Mouse (Mus musculus) liver, embryonic 13.5 days (tissue): ENCODE measurements around the gene H2afz. TPM values are rescaled to one million over a fixed set of nuclear protein-coding genes. Genes with fewer than 3 reads are reported as not detected.
"Not testable (repeated sequence)": the region's sequence is repeated elsewhere in the genome, so short reads cannot be mapped to it uniquely, and the experiment has no call there.

Source experiments
- ATAC-seq: fragments of 200-750 bp; cut with Nextera tagmentation; 2 replicates; pipeline ENCODE4 v1.8.0; 2017; ENCODE audit warnings: low read depth, mild to moderate bottlenecking, moderate number of reproducible peaks, moderate library complexity
- DNase-seq: peaks from one replicate; pipeline ENCODE4 v3.0.0; 2022
- H3K27ac ChIP-seq: fragments of 300-500 bp; sonication (generic); 2 replicates; pipeline ENCODE4 v1.5.1; 2015; ENCODE audit warnings: moderate library complexity, mild to moderate bottlenecking, inconsistent platforms
- H3K27me3 ChIP-seq: fragments of 300-500 bp; sonication (generic); 2 replicates; pipeline ENCODE4 v1.6.1; 2015; ENCODE audit warnings: mild to moderate bottlenecking, inconsistent platforms
- H3K36me3 ChIP-seq: fragments of 300-500 bp; sonication (generic); 2 replicates; pipeline ENCODE4 v1.6.1; 2015; ENCODE audit warnings: mild to moderate bottlenecking, inconsistent platforms
- H3K4me1 ChIP-seq: fragments of 300-500 bp; sonication (generic); replicated peaks from 2 replicates; pipeline ENCODE4 v1.6.1; 2015; ENCODE audit warnings: inconsistent platforms
- H3K4me2 ChIP-seq: fragments of 300-500 bp; sonication (generic); 2 replicates; pipeline ENCODE4 v1.6.1; 2015; ENCODE audit warnings: inconsistent platforms, mild to moderate bottlenecking, moderate library complexity
- H3K4me3 ChIP-seq: fragments of 300-500 bp; sonication (generic); replicated peaks from 2 replicates; pipeline ENCODE4 v1.5.1; 2015; ENCODE audit warnings: mild to moderate bottlenecking, inconsistent platforms
- H3K9ac ChIP-seq: fragments of 300-500 bp; sonication (generic); 2 replicates; pipeline ENCODE4 v1.6.1; 2015; ENCODE audit warnings: mild to moderate bottlenecking, inconsistent platforms
- H3K9me3 ChIP-seq: fragments of 300-500 bp; sonication (generic); replicated peaks from 2 replicates; pipeline ENCODE4 v1.6.1; 2016; ENCODE audit warnings: inconsistent platforms
- WGBS: fragments of 180-500 bp; shearing (Covaris S2); methylation state at CpG from one replicate; pipeline ENCODE4 v1.1.7; 2015; ENCODE audit not compliant: insufficient replicate concordance; 5-methylcytosine and 5-hydroxymethylcytosine counted together
- polyA plus RNA-seq: library from polyadenylated mRNA; unstranded; fragments of >200 nt; fragmentation: Nextera tagmentation; extraction: Ambion mirVana; gene quantifications from 2 replicates; pipeline ENCODE4 v1.2.1, GENCODE M21; 2015

Gene H2afz
- polyA plus RNA-seq, 1 experiment from 2014 or later: 1,513 TPM

DNA sequence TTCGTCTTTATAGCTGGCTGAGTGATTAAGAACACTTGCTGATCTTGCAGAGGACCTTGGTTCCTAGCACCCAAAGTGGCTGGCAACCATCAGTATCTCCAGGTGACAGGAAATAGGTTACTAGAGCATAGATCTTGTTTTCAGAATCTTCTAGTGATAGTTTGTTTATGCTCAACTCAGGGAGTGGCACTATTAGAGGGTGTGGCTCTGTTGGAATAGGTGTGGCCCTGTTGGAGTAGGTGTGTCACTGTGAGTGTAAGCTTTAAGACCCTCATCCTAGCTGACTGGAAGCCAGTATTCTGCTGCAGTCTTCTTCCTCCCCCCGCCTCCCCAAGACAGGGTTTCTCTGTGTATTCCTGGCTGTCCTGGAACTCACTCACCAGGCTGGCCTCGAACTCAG, 20.0 kb upstream of the H2afz start:
- Histone ChIP-seq H3K36me3 (no peaks in the 10 kb centered on the region), H3K4me2 (peak overlapping the region; percentile 32), H3K4me3 (no peak overlapping the region), H3K27me3 (no peaks in the 10 kb centered on the region), H3K27ac (peak overlapping the region; percentile 43; the same call in 1 of the 2 replicates), H3K4me1 (peaks cover 22% of the 10 kb centered on the region), H3K9ac (no peak overlapping the region), H3K9me3 (no peaks in the 10 kb centered on the region)
- peak; percentile 86 for ATAC-seq
- WGBS: 78% methylated on average over 3 of the region's 3 CpGs
- DNase-seq: no peak

DNA sequence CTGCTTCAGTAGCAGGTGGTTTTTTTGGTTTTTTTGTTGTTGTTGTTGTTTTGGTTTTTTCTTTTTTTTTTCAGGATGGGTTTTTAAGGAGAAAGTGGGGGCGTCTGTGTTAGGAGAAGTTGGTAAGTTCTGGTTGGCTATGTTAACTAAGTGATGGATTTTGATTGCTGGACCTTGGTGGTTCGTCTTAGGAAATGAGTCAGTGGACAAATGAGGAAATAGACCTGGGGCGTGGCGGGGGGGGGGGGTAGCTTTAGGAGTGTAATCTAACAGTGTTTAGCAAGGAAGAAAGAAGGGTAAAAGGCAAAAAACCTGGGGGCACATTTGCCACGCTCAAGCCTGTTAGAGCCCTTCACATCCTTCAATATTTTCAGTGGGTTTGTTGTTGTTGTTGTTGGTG, 17.7 kb upstream of the H2afz start:
- Histone ChIP-seq H3K4me3 (no peak overlapping the region), H3K27ac (no peak overlapping the region), H3K9me3 (no peaks in the 10 kb centered on the region), H3K9ac (no peak overlapping the region), H3K4me2 (no peak overlapping the region), H3K36me3 (no peaks in the 10 kb centered on the region), H3K4me1 (peaks cover 22% of the 10 kb centered on the region), H3K27me3 (no peaks in the 10 kb centered on the region)
- WGBS: 38% methylated on average over 5 of the region's 5 CpGs
- DNase-seq: no peak
- ATAC-seq: no peak

GRCm38 (mm10) chr3:137848354-137848753, 15.9 kb upstream of the H2afz start:
- Histone ChIP-seq H3K27ac (no peak overlapping the region), H3K9ac (no peak overlapping the region), H3K4me2 (no peak overlapping the region), H3K4me1 (peaks cover 16% of the 10 kb centered on the region), H3K9me3 (no peaks in the 10 kb centered on the region; the same call in 1 of the 2 replicates), H3K27me3 (no peaks in the 10 kb centered on the region), H3K36me3 (no peaks in the 10 kb centered on the region), H3K4me3 (no peak overlapping the region)
- 68% methylated on average over 9 of the region's 9 CpGs for WGBS
- DNase-seq: no peak
- no peak for ATAC-seq

GRCm38 (mm10) chr3:137849697-137850096, 14.6 kb upstream of the H2afz start:
- H3K4me1 ChIP-seq: peaks cover 6% of the 10 kb centered on the region
- WGBS: 74% methylated on average over 5 of the region's 5 CpGs
- no peak overlapping the region for H3K9ac ChIP-seq
- DNase-seq (no peak), ATAC-seq (peak; percentile 83)
- H3K4me2 ChIP-seq: no peak overlapping the region
- no peaks in the 10 kb centered on the region; the same call in 1 of the 2 replicates for H3K9me3 ChIP-seq
- H3K4me3 ChIP-seq: no peak overlapping the region
- H3K36me3 ChIP-seq: no peaks in the 10 kb centered on the region
- H3K27ac ChIP-seq: no peak overlapping the region
- H3K27me3 ChIP-seq: no peaks in the 10 kb centered on the region

DNA sequence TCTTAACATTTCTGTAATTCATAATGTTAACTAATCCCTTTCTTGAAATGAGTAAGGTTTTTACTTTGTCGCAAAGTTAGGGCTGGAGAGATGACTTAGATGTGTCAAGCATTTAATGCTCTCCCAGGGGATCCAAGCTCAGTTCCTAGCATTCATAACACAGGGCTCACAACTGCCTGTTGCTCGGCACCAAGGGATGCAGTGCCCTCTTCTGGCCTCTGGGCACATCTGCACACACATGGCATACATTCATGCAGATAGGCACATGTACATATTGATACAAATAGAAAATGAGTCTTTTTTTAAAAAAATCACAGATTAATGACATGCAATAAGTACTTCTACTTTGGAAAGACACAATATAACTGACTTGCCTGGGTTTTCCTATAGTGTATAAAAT, 13.1 kb upstream of the H2afz start:
- H3K4me3 ChIP-seq: no peak overlapping the region
- H3K36me3 ChIP-seq: no peaks in the 10 kb centered on the region
- no peaks in the 10 kb centered on the region; the same call in 1 of the 2 replicates for H3K9me3 ChIP-seq
- H3K9ac ChIP-seq: no peak overlapping the region
- DNase-seq (no peak), ATAC-seq (no peak)
- no peak overlapping the region for H3K27ac ChIP-seq
- no peak overlapping the region for H3K4me2 ChIP-seq
- 73% methylated on average over 2 of the region's 2 CpGs for WGBS
- no peaks in the 10 kb centered on the region for H3K4me1 ChIP-seq
- H3K27me3 ChIP-seq: no peaks in the 10 kb centered on the region

- DNase-seq, H3K27me3 ChIP-seq, H3K9ac ChIP-seq, H3K27ac ChIP-seq, H3K4me2 ChIP-seq, ATAC-seq, H3K4me1 ChIP-seq, H3K9me3 ChIP-seq, H3K36me3 ChIP-seq, H3K4me3 ChIP-seq: not testable (repeated sequence)
- WGBS: 79% methylated on average over 1 of the region's 1 CpGs
These were observed 11.3 kb upstream of the H2afz start for GRCm38 (mm10) chr3:137853011-137853410.

DNA sequence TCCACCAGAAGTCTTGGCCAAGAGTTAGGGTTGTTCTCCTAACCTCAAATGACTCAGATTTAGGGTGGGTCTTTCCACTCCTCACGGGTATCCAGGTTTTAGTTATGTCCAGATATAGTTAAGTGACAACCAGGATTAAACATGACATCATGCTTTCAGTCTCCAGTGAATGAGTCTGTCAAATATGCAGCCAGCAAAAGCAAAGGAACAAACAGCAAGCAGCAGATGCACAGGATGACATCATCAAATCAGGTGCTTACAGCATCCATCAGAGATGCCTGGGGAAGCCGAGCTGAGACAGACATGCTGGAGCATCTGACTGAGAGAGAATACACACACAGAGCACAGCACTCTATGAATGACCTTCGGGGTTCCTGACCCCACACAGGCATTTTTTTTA, 9.0 kb upstream of the H2afz start:
- Histone ChIP-seq H3K9me3 (no peaks in the 10 kb centered on the region; the same call in 1 of the 2 replicates), H3K27me3 (no peaks in the 10 kb centered on the region), H3K36me3 (no peaks in the 10 kb centered on the region), H3K4me2 (no peak overlapping the region), H3K4me3 (no peak overlapping the region), H3K4me1 (peaks cover under 1% of the 10 kb centered on the region; the same call in 1 of the 2 replicates), H3K27ac (no peak overlapping the region), H3K9ac (no peak overlapping the region)
- ATAC-seq (no peak), DNase-seq (no peak)
- 65% methylated on average over 3 of the region's 3 CpGs for WGBS

- H3K9me3 ChIP-seq: no peaks in the 10 kb centered on the region; the same call in 1 of the 2 replicates
- H3K4me2 ChIP-seq: no peak overlapping the region
- no peak for ATAC-seq
- no peak overlapping the region for H3K9ac ChIP-seq
- 74% methylated on average over 7 of the region's 7 CpGs for WGBS
- H3K27me3 ChIP-seq: no peaks in the 10 kb centered on the region
- no peak for DNase-seq
- no peaks in the 10 kb centered on the region for H3K36me3 ChIP-seq
- H3K4me3 ChIP-seq: no peak overlapping the region
- peaks cover 4% of the 10 kb centered on the region; the same call in 1 of the 2 replicates for H3K4me1 ChIP-seq
- H3K27ac ChIP-seq: no peak overlapping the region
These were observed 8.2 kb upstream of the H2afz start for GRCm38 (mm10) chr3:137856061-137856460.

GRCm38 (mm10) chr3:137860394-137861170, 3.7 kb upstream of the H2afz start:
- Histone ChIP-seq H3K4me1 (peaks cover 12% of the 10 kb centered on the region), H3K9ac (no peak overlapping the region), H3K9me3 (no peaks in the 10 kb centered on the region), H3K27ac (no peak overlapping the region), H3K4me3 (no peak overlapping the region), H3K27me3 (no peaks in the 10 kb centered on the region), H3K36me3 (no peaks in the 10 kb centered on the region), H3K4me2 (no peak overlapping the region)
- DNase-seq: no peak
- WGBS: 56% methylated on average over 8 of the region's 8 CpGs
- no peak for ATAC-seq

GRCm38 (mm10) chr3:137861436-137861835, 2.9 kb upstream of the H2afz start:
- Histone ChIP-seq H3K27me3 (no peaks in the 10 kb centered on the region), H3K27ac (no peak overlapping the region), H3K4me2 (no peak overlapping the region), H3K4me3 (no peak overlapping the region), H3K4me1 (peaks cover 19% of the 10 kb centered on the region), H3K9me3 (no peaks in the 10 kb centered on the region), H3K9ac (no peak overlapping the region), H3K36me3 (peaks cover 6% of the 10 kb centered on the region)
- WGBS: 90% methylated on average over 4 of the region's 4 CpGs
- ATAC-seq: no peak
- DNase-seq: no peak

DNA sequence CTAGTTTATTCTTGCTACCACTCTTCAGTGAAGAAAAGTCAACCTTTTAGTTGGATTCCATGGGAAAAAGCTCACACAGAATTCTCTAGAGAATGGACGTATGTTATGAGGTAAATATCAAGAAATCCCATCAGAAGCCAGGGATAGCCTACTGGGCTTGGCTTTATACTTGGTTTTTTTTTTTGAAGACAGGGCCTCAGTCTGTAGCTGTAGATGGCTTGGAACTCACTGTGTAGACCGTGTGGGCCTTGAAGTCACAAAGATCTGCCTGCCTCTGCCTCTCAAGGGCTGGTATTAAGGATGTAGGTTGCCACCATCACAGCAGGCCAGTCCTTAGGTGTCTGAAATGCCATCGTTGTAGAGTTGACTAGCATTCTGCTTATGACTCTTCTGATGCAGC, 1.7 kb upstream of the H2afz start:
- H3K4me3 ChIP-seq: no peak overlapping the region
- DNase-seq (no peak), ATAC-seq (no peak)
- peaks cover 13% of the 10 kb centered on the region for H3K36me3 ChIP-seq
- WGBS: 83% methylated on average over 3 of the region's 3 CpGs
- no peak overlapping the region for H3K27ac ChIP-seq
- no peaks in the 10 kb centered on the region for H3K27me3 ChIP-seq
- H3K4me2 ChIP-seq: no peak overlapping the region
- peaks cover 27% of the 10 kb centered on the region for H3K4me1 ChIP-seq
- H3K9ac ChIP-seq: no peak overlapping the region
- no peaks in the 10 kb centered on the region for H3K9me3 ChIP-seq
